Mouse (Mus musculus) lung, embryonic 14.5 days (tissue): Measurements from ENCODE around the gene Gm10447. TPM values are rescaled to one million over a fixed set of nuclear protein-coding genes. Genes with fewer than 3 reads are reported as not detected.

Experiments
- ATAC-seq: fragments of 200-750 bp; cut with Nextera tagmentation; 2 replicates; pipeline ENCODE4 v1.8.0; 2017; ENCODE audit warnings: mild to moderate bottlenecking, moderate TSS enrichment, moderate library complexity; ENCODE audit not compliant: insufficient read depth
- DNase-seq: peaks from one replicate; pipeline ENCODE4 v3.0.0-alpha.2; 2015
- H3K27ac ChIP-seq: fragments of 300-500 bp; sonication (generic); 2 replicates; pipeline ENCODE4 v1.5.1; 2014; ENCODE audit warnings: low read depth, mild to moderate bottlenecking, moderate library complexity
- H3K27me3 ChIP-seq: fragments of 300-500 bp; sonication (generic); 2 replicates; pipeline ENCODE4 v1.6.1; 2014; ENCODE audit warnings: low read length, control low read depth; ENCODE audit not compliant: insufficient read depth
- H3K36me3 ChIP-seq: fragments of 300-500 bp; sonication (generic); 2 replicates; pipeline ENCODE4 v1.6.1; 2014; ENCODE audit warnings: control low read depth; ENCODE audit not compliant: insufficient read depth
- H3K4me1 ChIP-seq: fragments of 300-500 bp; sonication (generic); 2 replicates; pipeline ENCODE4 v1.6.1; 2014; ENCODE audit warnings: antibody characterized with exemption, control low read depth; ENCODE audit not compliant: insufficient read depth
- H3K4me2 ChIP-seq: fragments of 300-500 bp; sonication (generic); 2 replicates; pipeline ENCODE4 v1.6.1; 2014; ENCODE audit warnings: mild to moderate bottlenecking
- H3K4me3 ChIP-seq: fragments of 300-500 bp; sonication (generic); 2 replicates; pipeline ENCODE4 v1.5.1; 2014; ENCODE audit warnings: low read depth, low read length
- H3K9ac ChIP-seq: fragments of 300-500 bp; sonication (generic); 2 replicates; pipeline ENCODE4 v1.6.1; 2014
- H3K9me3 ChIP-seq: fragments of 300-500 bp; sonication (generic); 2 replicates; pipeline ENCODE4 v1.6.1; 2016; ENCODE audit warnings: low read depth, low read length, control low read depth
- CTCF ChIP-seq: IDR thresholded peaks from 2 replicates; pipeline ENCODE4 v1.5.1; 2016; ENCODE audit warnings: antibody characterized with exemption, low read depth
- WGBS: fragments of 180-500 bp; shearing (Covaris S2); extraction: QIAGEN DNeasy Blood & Tissue Kit; methylation state at CpG from one replicate; pipeline ENCODE4 v1.1.7; 2014; 5-methylcytosine and 5-hydroxymethylcytosine counted together
- polyA plus RNA-seq: library from polyadenylated mRNA; unstranded; fragments of >200 nt; fragmentation: Nextera tagmentation; extraction: Ambion mirVana; gene quantifications from 2 replicates; pipeline ENCODE4 v1.2.1, GENCODE M21; 2014

Gm10447 gene
- polyA plus RNA-seq, 1 experiment from 2014 or later: not detected

- H3K9ac ChIP-seq: no peak overlapping the region
- WGBS: 69% methylated on average over 5 of the region's 5 CpGs
- H3K9me3 ChIP-seq: no peaks in the 10 kb centered on the region
- H3K4me1 ChIP-seq: peaks cover 5% of the 10 kb centered on the region; the same call in 1 of the 2 replicates
- no peak overlapping the region for H3K4me3 ChIP-seq
- TF ChIP-seq CTCF: no peak
- peaks cover 6% of the 10 kb centered on the region; the same call in 1 of the 2 replicates for H3K27me3 ChIP-seq
- no peak overlapping the region for H3K4me2 ChIP-seq
- H3K36me3 ChIP-seq: no peaks in the 10 kb centered on the region
- no peak for DNase-seq
- ATAC-seq: no peak
- H3K27ac ChIP-seq: no peak overlapping the region
These were observed 3.9 kb downstream of the Gm10447 start for GRCm38 (mm10) chr11:53453031-53453430.

- no peak for DNase-seq
- Histone ChIP-seq H3K36me3 (no peaks in the 10 kb centered on the region), H3K4me2 (no peak overlapping the region), H3K4me1 (peaks cover 5% of the 10 kb centered on the region; the same call in 1 of the 2 replicates), H3K27me3 (no peaks in the 10 kb centered on the region), H3K9ac (no peak overlapping the region), H3K9me3 (no peaks in the 10 kb centered on the region), H3K27ac (no peak overlapping the region), H3K4me3 (no peak overlapping the region)
- ATAC-seq: no peak
- WGBS: 93% methylated on average over 9 of the region's 9 CpGs
- TF ChIP-seq CTCF: no peak
These were observed 4.5 kb downstream of the Gm10447 start for GRCm38 (mm10) chr11:53452396-53452795.

- Histone ChIP-seq H3K4me1 (peaks cover 5% of the 10 kb centered on the region; the same call in 1 of the 2 replicates), H3K27ac (no peak overlapping the region), H3K4me3 (no peak overlapping the region), H3K27me3 (no peaks in the 10 kb centered on the region), H3K4me2 (no peak overlapping the region), H3K9ac (no peak overlapping the region), H3K9me3 (no peaks in the 10 kb centered on the region), H3K36me3 (no peaks in the 10 kb centered on the region)
- ATAC-seq (no peak), DNase-seq (no peak)
- WGBS: 34% methylated on average over 2 of the region's 2 CpGs
- TF ChIP-seq CTCF: no peak
These were observed 5.5 kb downstream of the Gm10447 start for GRCm38 (mm10) chr11:53451361-53451760.

GRCm38 (mm10) chr11:53450070-53450705 is 6.7 kb downstream of the Gm10447 start:
- Histone ChIP-seq H3K36me3 (no peaks in the 10 kb centered on the region), H3K4me1 (peaks cover 5% of the 10 kb centered on the region; the same call in 1 of the 2 replicates), H3K4me2 (no peak overlapping the region), H3K27ac (no peak overlapping the region), H3K9ac (no peak overlapping the region), H3K9me3 (no peaks in the 10 kb centered on the region), H3K27me3 (no peaks in the 10 kb centered on the region), H3K4me3 (no peak overlapping the region)
- ATAC-seq: no peak
- 28% methylated on average over 15 of the region's 15 CpGs for WGBS
- TF ChIP-seq CTCF: no peak
- no peak for DNase-seq

GRCm38 (mm10) chr11:53448529-53448928 is 8.4 kb downstream of the Gm10447 start:
- Histone ChIP-seq H3K4me2 (no peak overlapping the region), H3K4me1 (peaks cover 5% of the 10 kb centered on the region; the same call in 1 of the 2 replicates), H3K9ac (no peak overlapping the region), H3K36me3 (no peaks in the 10 kb centered on the region), H3K27ac (no peak overlapping the region), H3K4me3 (no peak overlapping the region), H3K9me3 (no peaks in the 10 kb centered on the region), H3K27me3 (no peaks in the 10 kb centered on the region)
- no peak for TF ChIP-seq CTCF
- ATAC-seq (no peak), DNase-seq (no peak)
- 88% methylated on average over 1 of the region's 1 CpGs for WGBS

GRCm38 (mm10) chr11:53447996-53448395 is 8.9 kb downstream of the Gm10447 start:
- H3K36me3 ChIP-seq: no peaks in the 10 kb centered on the region
- no peak for DNase-seq
- no peak for ATAC-seq
- no peak overlapping the region for H3K9ac ChIP-seq
- WGBS: 85% methylated on average over 8 of the region's 8 CpGs
- H3K9me3 ChIP-seq: no peaks in the 10 kb centered on the region
- no peak overlapping the region for H3K4me3 ChIP-seq
- H3K4me2 ChIP-seq: no peak overlapping the region
- no peaks in the 10 kb centered on the region for H3K27me3 ChIP-seq
- H3K4me1 ChIP-seq: peaks cover 5% of the 10 kb centered on the region; the same call in 1 of the 2 replicates
- TF ChIP-seq CTCF: no peak
- no peak overlapping the region for H3K27ac ChIP-seq

- DNase-seq (no peak), ATAC-seq (no peak)
- 56% methylated on average over 13 of the region's 13 CpGs for WGBS
- Histone ChIP-seq H3K36me3 (no peaks in the 10 kb centered on the region), H3K4me1 (peaks cover 5% of the 10 kb centered on the region; the same call in 1 of the 2 replicates), H3K9ac (no peak overlapping the region), H3K27me3 (no peaks in the 10 kb centered on the region), H3K4me3 (no peak overlapping the region), H3K4me2 (no peak overlapping the region), H3K9me3 (no peaks in the 10 kb centered on the region), H3K27ac (no peak overlapping the region)
- TF ChIP-seq CTCF: no peak
These were observed 10.7 kb downstream of the Gm10447 start for GRCm38 (mm10) chr11:53446183-53446582.

- no peak for ATAC-seq
- WGBS: 41% methylated on average over 13 of the region's 13 CpGs
- no peak overlapping the region for H3K27ac ChIP-seq
- H3K9ac ChIP-seq: no peak overlapping the region
- no peaks in the 10 kb centered on the region for H3K9me3 ChIP-seq
- peaks cover 4% of the 10 kb centered on the region; the same call in 1 of the 2 replicates for H3K4me1 ChIP-seq
- no peaks in the 10 kb centered on the region for H3K36me3 ChIP-seq
- no peak overlapping the region for H3K4me3 ChIP-seq
- H3K27me3 ChIP-seq: no peaks in the 10 kb centered on the region
- DNase-seq: no peak
- no peak overlapping the region for H3K4me2 ChIP-seq
- no peak for TF ChIP-seq CTCF
These were observed 11.3 kb downstream of the Gm10447 start for GRCm38 (mm10) chr11:53445562-53445961.
